Mouse (Mus musculus) liver, embryonic 14 days (tissue): ENCODE measurements around the gene Ptprcap. TPM values are rescaled to one million over a fixed set of nuclear protein-coding genes. Genes with fewer than 3 reads are reported as not detected.

Experiments used
- polyA plus RNA-seq: library from polyadenylated mRNA; depleted of rRNA; stranded (reverse); fragments of >200 nt; gene quantifications from 2 replicates; pipeline ENCODE4 v1.2.3, GENCODE M21; 2012; rRNA removed

The Ptprcap gene
- 12.2 and 12.5 TPM in 2 replicates for polyA plus RNA-seq

GRCm38 (mm10) chr19:4153232-4153654 is at the start of gene Ptprcap:
Gene Ptprcap (plus strand): TSS chr19:4153604.

DNA sequence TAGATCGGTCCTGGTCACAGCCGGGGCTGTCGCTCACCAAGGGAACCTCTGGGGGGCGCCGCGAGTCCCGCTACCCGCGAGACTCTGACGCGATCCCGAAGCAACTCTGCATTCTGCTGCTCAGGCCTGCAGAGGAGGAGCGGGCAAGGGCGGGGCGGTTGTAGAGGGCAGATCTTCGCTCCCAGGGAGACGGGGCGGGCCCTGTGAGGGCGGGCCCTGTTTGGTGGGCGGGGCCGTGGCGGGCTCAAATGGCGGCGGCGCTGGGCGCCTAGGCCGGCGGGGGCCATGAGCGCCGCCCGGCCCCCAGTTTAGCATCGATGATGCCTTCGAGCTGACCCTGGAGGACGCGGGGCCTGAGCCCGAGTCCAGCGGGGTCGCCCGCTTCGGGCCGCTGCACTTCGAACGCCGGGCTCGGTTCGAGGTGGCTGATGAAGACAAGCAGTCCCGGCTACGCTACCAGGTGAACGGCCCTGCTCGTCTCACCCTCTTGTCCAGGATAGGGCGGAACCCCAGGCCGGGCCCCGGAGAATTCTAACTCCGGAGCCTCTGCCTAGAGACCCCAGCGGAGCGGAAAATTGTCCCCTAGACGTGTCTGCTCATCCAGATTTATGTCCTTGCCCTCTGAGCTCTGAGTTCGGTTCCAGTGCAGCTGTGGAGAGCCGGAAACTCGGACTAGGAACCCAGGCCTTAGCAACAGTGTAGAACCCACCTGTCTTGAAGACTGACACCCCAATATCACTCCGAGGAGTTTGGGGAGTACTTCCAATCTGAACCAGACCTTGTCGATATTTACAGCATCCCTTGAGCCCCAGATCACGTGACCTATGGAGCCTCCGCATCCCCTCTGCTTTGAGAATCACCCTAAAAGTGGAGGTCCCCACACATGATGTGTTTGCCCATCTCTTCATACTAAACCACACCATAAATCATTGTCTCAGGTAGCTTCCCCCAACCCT is 27.4 kb upstream of the Ptprcap start, which contains the start of gene Aip:
TSS of gene Aip (minus strand) at position 118 of the 956 bp plus-strand sequence.

GRCm38 (mm10) chr19:4139446-4139845 is 14.0 kb upstream of the Ptprcap start, which contains the start of gene Gpr152:
Gene Gpr152 (plus strand): TSS chr19:4139787.

GRCm38 (mm10) chr19:4143759-4144268 is 9.6 kb upstream of the Ptprcap start, which contains the start of gene Cabp4:
Gene Cabp4 (minus strand): TSS chr19:4144033.

DNA sequence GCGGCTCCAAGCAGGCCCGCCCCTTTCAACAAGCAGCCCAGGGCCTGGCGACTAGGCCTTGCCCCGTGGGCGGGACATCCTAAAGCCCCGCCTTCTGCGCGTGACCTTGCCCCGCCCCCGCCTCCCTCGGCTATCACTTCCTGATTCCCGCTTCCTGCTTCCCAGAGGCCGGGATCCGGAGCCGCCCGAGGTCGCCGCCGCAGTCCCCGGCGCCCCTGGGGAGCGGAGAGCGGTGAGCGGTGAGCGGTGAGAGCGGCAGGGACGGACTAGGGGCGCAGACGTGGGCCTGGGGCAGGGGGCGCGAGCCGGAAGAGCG is 5.0 kb upstream of the Ptprcap start, which contains the start of gene Coro1b:
TSS of gene Coro1b (plus strand) at position 129 of the 316 bp plus-strand sequence.

DNA sequence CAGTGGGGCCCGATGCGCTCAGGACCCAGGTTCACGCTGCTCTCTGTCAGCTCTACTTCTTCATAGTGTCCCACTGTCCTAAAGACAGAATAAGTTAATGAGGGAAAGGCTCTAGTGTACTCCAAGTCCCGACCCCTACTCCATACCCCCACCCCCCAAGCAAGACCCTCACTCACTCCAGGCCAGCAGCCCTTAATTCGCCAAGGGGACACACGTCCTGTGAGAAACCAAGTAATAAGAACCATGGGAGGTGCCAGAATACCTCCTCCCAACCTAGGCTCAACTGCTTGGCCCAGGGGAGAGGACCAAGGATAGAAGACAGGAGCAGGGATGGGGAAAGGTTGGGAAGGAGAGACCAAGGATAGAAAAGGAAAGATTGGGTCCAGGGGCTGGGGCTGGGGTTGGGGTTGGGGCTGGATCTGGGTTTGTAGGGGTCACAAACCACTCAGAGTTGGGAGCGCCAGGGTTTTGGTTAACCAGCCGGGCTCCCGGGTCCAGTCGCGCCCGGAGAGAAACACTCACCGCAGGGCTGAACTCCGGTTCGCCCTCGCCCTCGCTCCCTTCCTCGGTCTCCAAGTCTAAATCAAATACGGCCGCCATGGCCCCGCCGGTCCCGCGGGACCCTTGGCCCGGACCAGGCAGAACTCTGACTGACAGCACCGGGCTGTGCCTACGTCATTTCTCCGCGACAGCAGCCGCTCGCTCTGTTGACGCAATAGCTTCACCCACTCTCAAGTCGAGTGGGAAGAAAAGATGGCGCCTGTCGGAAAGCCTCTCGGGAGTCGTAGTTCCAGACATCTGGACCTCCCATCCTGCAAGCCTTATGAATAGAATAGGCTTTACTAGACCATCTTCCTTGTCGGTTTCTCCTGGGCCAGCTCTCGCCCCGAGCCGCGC is 9.5 kb downstream of the Ptprcap start, which contains the start of gene Rps6kb2:
TSS of gene Rps6kb2 (minus strand) at position 709 of the 897 bp plus-strand sequence.

GRCm38 (mm10) chr19:4175368-4175947 is 22.1 kb downstream of the Ptprcap start, which contains the start of gene Carns1:
Gene Carns1 (minus strand): TSS chr19:4175479.

GRCm38 (mm10) chr19:4190831-4191334 is 37.5 kb downstream of the Ptprcap start, which contains the start of gene Tbc1d10c:
Gene Tbc1d10c (minus strand): TSS chr19:4191284.

GRCm38 (mm10) chr19:4191528-4192250 is 38.3 kb downstream of the Ptprcap start, which contains the start of gene Ppp1ca:
Gene Ppp1ca (plus strand): TSS chr19:4192065.

GRCm38 (mm10) chr19:4201291-4201909 is 48.0 kb downstream of the Ptprcap start, which contains the start of gene Rad9a:
Gene Rad9a (minus strand): TSS chr19:4201662.

Other genes with a start within 250 kb of the Ptprcap start
- gene Tcirg1, start 246.5 kb upstream of the Ptprcap start, polyA plus RNA-seq, result 44.9 and 50.6 TPM in 2 replicates
- gene Ndufs8, start 240.8 kb upstream of the Ptprcap start, polyA plus RNA-seq, result 113 and 127 TPM in 2 replicates
- gene Aldh3b1, start 223.8 kb upstream of the Ptprcap start, polyA plus RNA-seq, result 2.7 and 3.6 TPM in 2 replicates
- 15.5 and 20.9 TPM in 2 replicates for gene Unc93b1, start 218.4 kb upstream of the Ptprcap start, polyA plus RNA-seq
- 0.02 TPM in 1 of 2 replicates, not detected in the other for gene Aldh3b3, start 195.0 kb upstream of the Ptprcap start, polyA plus RNA-seq
- gene Aldh3b2, start 181.3 kb upstream of the Ptprcap start, polyA plus RNA-seq, result 0.29 and 0.64 TPM in 2 replicates
- gene Acy3, start 167.0 kb upstream of the Ptprcap start, polyA plus RNA-seq, result 8.6 and 11.4 TPM in 2 replicates
- 0.29 and 0.55 TPM in 2 replicates for gene Tbx10, start 160.9 kb upstream of the Ptprcap start, polyA plus RNA-seq
- gene Nudt8, start 153.0 kb upstream of the Ptprcap start, polyA plus RNA-seq, result 2.0 and 3.6 TPM in 2 replicates
- gene Gm49405, start 153.0 kb upstream of the Ptprcap start, polyA plus RNA-seq, result 0.59 and 0.60 TPM in 2 replicates
- 1.4 and 1.5 TPM in 2 replicates for gene Doc2g, start 150.3 kb upstream of the Ptprcap start, polyA plus RNA-seq
- 79.3 and 86.8 TPM in 2 replicates for gene Ndufv1, start 140.8 kb upstream of the Ptprcap start, polyA plus RNA-seq
- 225 and 279 TPM in 2 replicates for gene Gstp1, start 115.6 kb upstream of the Ptprcap start, polyA plus RNA-seq
- gene Gstp2, start 107.6 kb upstream of the Ptprcap start, polyA plus RNA-seq, result 6.6 and 8.4 TPM in 2 replicates
- 54.9 and 71.8 TPM in 2 replicates for gene Gstp3, start 94.0 kb upstream of the Ptprcap start, polyA plus RNA-seq
- 0.23 and 0.25 TPM in 2 replicates for gene Cabp2, start 72.0 kb upstream of the Ptprcap start, polyA plus RNA-seq
- gene Cdk2ap2, start 56.4 kb upstream of the Ptprcap start, polyA plus RNA-seq, result 46.8 and 54.8 TPM in 2 replicates
- gene Pitpnm1, start 53.6 kb upstream of the Ptprcap start, polyA plus RNA-seq, result 5.4 and 6.1 TPM in 2 replicates
- 36.6 and 38.9 TPM in 2 replicates for gene Aip, start 27.7 kb upstream of the Ptprcap start, polyA plus RNA-seq
- not detected in 2 replicates for gene Gpr152, start 13.8 kb upstream of the Ptprcap start, polyA plus RNA-seq
- gene Cabp4, start 9.6 kb upstream of the Ptprcap start, polyA plus RNA-seq, result 0.08 and 0.10 TPM in 2 replicates
- 50.4 and 60.2 TPM in 2 replicates for gene Coro1b, start 5.0 kb upstream of the Ptprcap start, polyA plus RNA-seq
- gene Rps6kb2, start 9.8 kb downstream of the Ptprcap start, polyA plus RNA-seq, result 16.1 and 20.9 TPM in 2 replicates
- 0.32 and 0.41 TPM in 2 replicates for gene Carns1, start 21.9 kb downstream of the Ptprcap start, polyA plus RNA-seq
- 2.6 and 3.0 TPM in 2 replicates for gene Tbc1d10c, start 37.7 kb downstream of the Ptprcap start, polyA plus RNA-seq
- 200 and 246 TPM in 2 replicates for gene Ppp1ca, start 38.5 kb downstream of the Ptprcap start, polyA plus RNA-seq
- 18.8 and 20.8 TPM in 2 replicates for gene Rad9a, start 48.1 kb downstream of the Ptprcap start, polyA plus RNA-seq
- 0.97 and 1.0 TPM in 2 replicates for gene Clcf1, start 60.6 kb downstream of the Ptprcap start, polyA plus RNA-seq
- not detected in 2 replicates for gene AC109138.7, start 60.8 kb downstream of the Ptprcap start, polyA plus RNA-seq
- gene Pold4, start 78.3 kb downstream of the Ptprcap start, polyA plus RNA-seq, result 12.3 and 14.6 TPM in 2 replicates
- 2.1 and 2.8 TPM in 2 replicates for gene Ssh3, start 115.6 kb downstream of the Ptprcap start, polyA plus RNA-seq
- 0.88 and 1.0 TPM in 2 replicates for gene Ankrd13d, start 129.5 kb downstream of the Ptprcap start, polyA plus RNA-seq
- gene Grk2, start 152.6 kb downstream of the Ptprcap start, polyA plus RNA-seq, result 28.2 and 29.9 TPM in 2 replicates
- gene Kdm2a, start 244.7 kb downstream of the Ptprcap start, polyA plus RNA-seq, result 16.2 and 19.1 TPM in 2 replicates